Mouse (Mus musculus): ENCODE data around the gene Mrpl48.

- TF ChIP-seq CTCF (IDR thresholded peaks at IDR 0.05; ENCODE audit: extremely low read depth, insufficient read length, insufficient replicate concordance, low read depth, low read length) (peak; percentile 59; the same call in 1 of the 2 replicates), POLR2A (IDR thresholded peaks at IDR 0.05; ENCODE audit: low read depth, low read length) (no peak)
These were observed 37.0 kb upstream of the Mrpl48 start for GRCm38 (mm10) chr7:100645147-100645546.
